In the genomic region with DNA sequence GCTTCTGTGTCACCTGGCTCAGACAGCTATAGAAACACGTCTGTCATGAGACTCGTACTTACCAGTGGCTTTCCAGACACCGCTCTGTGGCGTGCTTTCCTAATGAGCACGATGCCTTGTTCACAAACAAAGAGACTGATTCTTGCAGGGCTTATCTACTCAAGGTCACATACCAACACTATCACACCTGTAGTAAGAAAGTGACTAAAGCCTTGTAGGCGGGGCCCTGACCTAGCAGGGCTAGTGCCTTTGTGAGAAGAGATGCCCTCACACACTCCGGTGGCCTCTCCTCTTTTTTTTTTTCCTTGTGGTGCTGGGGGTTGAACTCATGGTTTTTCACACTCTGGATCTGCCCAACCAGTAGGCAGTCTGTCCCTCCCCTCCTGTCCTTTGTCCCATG, we compare ENCODE assay signal across 22 mouse cellular contexts.
"Had no signal": no experiment of that assay in that cellular context is flagged by ENCODE, and none has a peak within 500 bp of the region (broad histone marks: within the 10 kb centered on the region; RNA-seq: fewer than 3 reads in every experiment).

No protein-coding gene starts in this region.

- H3K27me3 ChIP-seq: limb, embryonic 12.5 days; limb, embryonic 15.5 days; neural tube, embryonic 13.5 days had no signal

- H3K9ac ChIP-seq: limb, embryonic 12.5 days; limb, embryonic 15.5 days; liver, embryonic 14.5 days; liver, postnatal 0 days; lung, embryonic 14.5 days; neural tube, embryonic 13.5 days had no signal

- H3K4me2 ChIP-seq: limb, embryonic 12.5 days; limb, embryonic 15.5 days; liver, embryonic 11.5 days; lung, embryonic 14.5 days; midbrain, embryonic 11.5 days; neural tube, embryonic 13.5 days had no signal

- DNase-seq: kidney, adult 2 months; layer of hippocampus, adult 9-11 months; left cerebral cortex, postnatal 4 days; liver, postnatal 0 days; lung, embryonic 14.5 days; lung, postnatal 10 days; lung, postnatal 36 days; midbrain, embryonic 14.5 days; retina, postnatal 1 day; right cerebral cortex, postnatal 25 days; thymus, adult 2 months; thymus, postnatal 14 days; thymus, postnatal 4 days had no signal

- H3K36me3 ChIP-seq: limb, embryonic 12.5 days; limb, embryonic 15.5 days; neural tube, embryonic 13.5 days had no signal

- ATAC-seq: liver, postnatal 0 days had no signal

- H3K9me3 ChIP-seq: limb, embryonic 12.5 days; limb, embryonic 15.5 days; neural tube, embryonic 13.5 days had no signal

- H3K4me3 ChIP-seq: layer of hippocampus, adult 2 months; left cerebral cortex, adult 2 months; limb, embryonic 12.5 days; limb, embryonic 15.5 days; neural tube, embryonic 13.5 days had no signal

- H3K27ac ChIP-seq: kidney, postnatal 0 days; layer of hippocampus, adult 2 months; left cerebral cortex, adult 2 months; limb, embryonic 12.5 days; limb, embryonic 15.5 days; liver, embryonic 14.5 days; neural tube, embryonic 13.5 days had no signal
